Mouse (Mus musculus) lung, postnatal 0 days (tissue): ENCODE data around the gene Cemip. TPM values are rescaled to one million over a fixed set of nuclear protein-coding genes. Genes with fewer than 3 reads are reported as not detected.

Source experiments
- ATAC-seq: fragments of 200-750 bp; cut with Nextera tagmentation; 2 replicates; pipeline ENCODE4 v1.8.0; 2017; ENCODE audit warnings: moderate library complexity
- DNase-seq: peaks from one replicate; pipeline ENCODE4 v3.0.0-alpha.2; 2016; ENCODE audit warnings: low spot score
- H3K27ac ChIP-seq: fragments of 300-500 bp; sonication (generic); 2 replicates; pipeline ENCODE4 v1.5.1; 2014; ENCODE audit warnings: antibody characterized with exemption, mild to moderate bottlenecking, low read length, mixed read lengths
- H3K27me3 ChIP-seq: fragments of 300-500 bp; sonication (generic); replicated peaks from 2 replicates; pipeline ENCODE4 v1.6.1; 2014; ENCODE audit warnings: low read length, mixed read lengths; ENCODE audit not compliant: insufficient read depth
- H3K36me3 ChIP-seq: fragments of 300-500 bp; sonication (generic); 2 replicates; pipeline ENCODE4 v1.6.1; 2014; ENCODE audit warnings: low read length, mixed read lengths; ENCODE audit not compliant: insufficient read depth
- H3K4me1 ChIP-seq: fragments of 300-500 bp; sonication (generic); 2 replicates; pipeline ENCODE4 v1.6.1; 2014; ENCODE audit warnings: antibody characterized with exemption, low read depth, low read length, mixed read lengths; ENCODE audit not compliant: insufficient read depth
- H3K4me2 ChIP-seq: fragments of 300-500 bp; sonication (generic); replicated peaks from 2 replicates; pipeline ENCODE4 v1.6.1; 2014; ENCODE audit warnings: low read depth, mild to moderate bottlenecking, low read length, moderate library complexity, mixed read lengths
- H3K4me3 ChIP-seq: fragments of 300-500 bp; sonication (generic); 2 replicates; pipeline ENCODE4 v1.5.1; 2014; ENCODE audit warnings: low read depth, low read length
- H3K9ac ChIP-seq: fragments of 300-500 bp; sonication (generic); replicated peaks from 2 replicates; pipeline ENCODE4 v1.6.1; 2014; ENCODE audit warnings: low read depth, mild to moderate bottlenecking
- H3K9me3 ChIP-seq: fragments of 300-500 bp; sonication (generic); 2 replicates; pipeline ENCODE4 v1.6.1; 2016; ENCODE audit warnings: low read length, mixed read lengths
- CTCF ChIP-seq: IDR thresholded peaks from 2 replicates; pipeline ENCODE4 v1.5.1; 2016; ENCODE audit warnings: antibody characterized with exemption, mild to moderate bottlenecking
- EP300 ChIP-seq: IDR thresholded peaks from 2 replicates; pipeline ENCODE4 v1.6.1; 2016; ENCODE audit warnings: antibody characterized with exemption, mild to moderate bottlenecking, control low read depth
- WGBS: fragments of 180-500 bp; shearing (Covaris S2); extraction: QIAGEN DNeasy Blood & Tissue Kit; methylation state at CpG from one replicate; pipeline ENCODE4 v1.1.7; 2014; 5-methylcytosine and 5-hydroxymethylcytosine counted together
- polyA plus RNA-seq: library from polyadenylated mRNA; unstranded; fragments of >200 nt; fragmentation: Nextera tagmentation; extraction: Ambion mirVana; gene quantifications from 2 replicates; pipeline ENCODE4 v1.2.1, GENCODE M21; 2015

Gene Cemip
- polyA plus RNA-seq, 1 experiment from 2014 or later, result 0.57 TPM

DNA sequence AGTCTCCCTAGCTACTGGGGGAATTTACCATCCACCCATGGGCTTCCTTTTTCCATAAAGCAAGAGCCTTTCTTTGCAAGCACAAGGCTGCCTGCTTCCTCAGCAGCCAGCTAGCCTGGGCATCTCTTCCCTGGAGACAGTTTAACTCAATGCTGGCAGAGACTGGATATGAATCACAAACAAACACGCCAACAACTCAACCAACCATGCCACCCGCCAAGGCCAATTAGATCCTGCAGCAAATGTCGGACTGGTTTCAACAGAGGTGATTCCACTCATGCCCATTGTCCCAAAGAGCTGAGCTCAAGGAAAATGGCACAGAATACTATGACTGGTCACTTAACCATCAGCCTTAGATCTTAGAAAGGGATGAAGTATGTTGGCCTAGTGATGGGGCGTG is 97.0 kb downstream of the Cemip start:
- 97% methylated on average over 4 of the region's 4 CpGs for WGBS
- no peak for ATAC-seq
- Histone ChIP-seq H3K4me3 (no peak overlapping the region), H3K4me2 (no peak overlapping the region), H3K4me1 (no peaks in the 10 kb centered on the region), H3K9me3 (no peaks in the 10 kb centered on the region), H3K27me3 (no peaks in the 10 kb centered on the region), H3K36me3 (no peaks in the 10 kb centered on the region), H3K9ac (no peak overlapping the region), H3K27ac (no peak overlapping the region)
- no peak for DNase-seq
- no peak for TF ChIP-seq EP300
- TF ChIP-seq CTCF, result no peak

DNA sequence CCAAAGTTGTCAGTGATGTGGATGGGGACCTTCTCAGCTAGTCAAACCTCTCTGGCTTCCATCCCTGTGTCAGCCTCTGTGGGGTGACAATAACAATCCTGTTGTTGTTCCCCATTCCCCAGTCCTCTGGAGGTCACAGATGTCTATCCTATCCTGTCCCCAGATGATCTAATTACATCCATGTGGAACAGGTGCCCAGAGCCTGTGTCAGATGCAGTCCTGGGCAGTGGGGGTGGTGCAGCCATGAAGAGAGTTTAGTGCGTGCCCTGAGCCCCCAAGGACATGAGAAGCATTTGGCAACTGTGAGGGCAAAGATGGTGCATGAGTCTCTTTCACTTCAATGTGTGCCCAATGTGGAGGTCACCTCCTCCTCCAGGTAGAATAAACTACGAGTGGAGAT is 100.6 kb downstream of the Cemip start:
- no peak overlapping the region for H3K4me2 ChIP-seq
- H3K4me1 ChIP-seq, result no peaks in the 10 kb centered on the region
- ATAC-seq (no peak), DNase-seq (no peak)
- H3K36me3 ChIP-seq, result no peaks in the 10 kb centered on the region
- no peak overlapping the region for H3K4me3 ChIP-seq
- WGBS, result 80% methylated on average over 2 of the region's 2 CpGs
- H3K9ac ChIP-seq, result no peak overlapping the region
- H3K9me3 ChIP-seq, result no peaks in the 10 kb centered on the region
- no peak overlapping the region for H3K27ac ChIP-seq
- no peak for TF ChIP-seq CTCF
- TF ChIP-seq EP300, result no peak
- no peaks in the 10 kb centered on the region for H3K27me3 ChIP-seq

DNA sequence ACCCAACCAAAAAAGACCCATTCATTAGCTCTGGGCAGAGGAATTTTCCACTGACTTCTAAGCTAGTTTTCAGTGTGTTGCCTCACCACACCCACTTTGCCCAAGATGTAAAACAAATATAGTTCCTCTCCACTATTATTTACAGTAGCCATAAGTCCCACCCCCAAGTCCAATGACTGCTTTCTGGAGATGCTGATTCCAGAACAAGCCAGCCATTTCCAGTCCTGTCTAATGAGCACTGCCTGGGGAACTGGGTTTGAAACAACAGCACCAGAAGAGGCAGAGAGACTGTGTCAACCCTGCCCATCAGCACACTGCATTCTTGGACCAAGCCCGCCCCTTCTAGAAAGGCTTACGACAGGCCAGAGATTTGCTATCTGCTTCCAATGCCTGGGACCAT is 103.7 kb downstream of the Cemip start:
- peak; percentile 56 for ATAC-seq

DNA sequence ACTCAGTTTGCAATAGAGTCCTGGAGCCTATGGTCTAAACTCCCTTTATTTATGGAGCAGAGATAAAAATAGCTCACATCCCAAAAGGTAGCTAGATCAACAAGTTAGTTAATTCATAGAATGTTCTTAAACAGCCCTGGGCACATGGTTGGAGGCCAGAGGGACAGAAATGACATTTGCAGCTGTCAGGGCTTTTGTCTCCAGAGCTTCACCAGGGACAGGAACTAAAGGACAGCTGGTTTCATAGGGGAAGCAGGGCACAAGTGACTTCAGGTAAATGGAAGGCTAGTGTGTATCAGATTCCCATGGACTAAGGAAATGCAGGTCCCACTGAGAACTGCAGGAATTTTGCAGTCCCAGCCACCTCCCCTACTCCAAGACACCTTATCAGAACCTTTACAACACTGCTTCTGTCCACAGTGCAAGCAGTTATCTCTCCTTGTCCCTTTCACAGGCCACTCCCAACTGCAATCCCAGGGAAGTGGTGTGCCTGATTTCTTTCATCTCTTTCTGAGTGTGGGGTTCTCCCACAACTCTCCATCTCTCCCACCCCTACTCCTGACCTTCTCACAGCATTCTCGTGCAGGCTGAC is 107.3 kb downstream of the Cemip start:
- Histone ChIP-seq H3K9ac (no peak overlapping the region), H3K27ac (no peak overlapping the region), H3K9me3 (no peaks in the 10 kb centered on the region), H3K36me3 (no peaks in the 10 kb centered on the region), H3K4me1 (no peaks in the 10 kb centered on the region), H3K4me3 (no peak overlapping the region), H3K27me3 (no peaks in the 10 kb centered on the region), H3K4me2 (no peak overlapping the region)
- ATAC-seq (no peak), DNase-seq (no peak)
- TF ChIP-seq EP300 (no peak), CTCF (no peak)
- WGBS, result 21% methylated on average over 1 of the region's 1 CpGs

More for the DNA sequence above, 103.7 kb downstream of the Cemip start:
- no peak overlapping the region for H3K9ac ChIP-seq
- no peak overlapping the region for H3K4me2 ChIP-seq
- no peaks in the 10 kb centered on the region for H3K36me3 ChIP-seq
- H3K27ac ChIP-seq, result no peak overlapping the region
- no peaks in the 10 kb centered on the region for H3K9me3 ChIP-seq
- no peak overlapping the region for H3K4me3 ChIP-seq
- no peaks in the 10 kb centered on the region for H3K27me3 ChIP-seq
- no peaks in the 10 kb centered on the region for H3K4me1 ChIP-seq
- peak; percentile 53 for DNase-seq
- TF ChIP-seq CTCF (no peak), EP300 (no peak)
- 52% methylated on average over 2 of the region's 2 CpGs for WGBS

DNA sequence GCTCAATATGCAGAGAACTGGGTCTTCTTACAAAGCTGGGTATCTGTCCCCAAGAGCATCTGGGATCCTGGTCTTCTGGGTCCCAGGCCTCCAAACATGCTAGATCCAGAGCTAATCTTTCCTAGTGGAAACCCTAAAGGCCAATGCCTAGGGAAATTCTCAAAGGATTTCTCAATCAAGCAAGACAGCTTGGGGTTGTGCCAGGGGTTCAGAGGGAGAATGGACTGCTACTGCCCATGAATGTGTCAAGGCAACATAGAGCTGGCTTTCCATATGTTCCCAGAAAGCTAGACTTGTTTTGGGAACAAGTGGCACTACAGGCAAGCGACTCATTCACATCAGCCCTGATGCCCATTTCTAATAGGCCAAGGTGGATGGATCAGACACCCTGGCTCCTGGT is 107.9 kb downstream of the Cemip start:
- no peaks in the 10 kb centered on the region for H3K4me1 ChIP-seq
- TF ChIP-seq EP300 (no peak), CTCF (no peak)
- 81% methylated on average over 1 of the region's 1 CpGs for WGBS
- H3K27ac ChIP-seq, result no peak overlapping the region
- H3K9me3 ChIP-seq, result no peaks in the 10 kb centered on the region
- H3K4me2 ChIP-seq, result no peak overlapping the region
- DNase-seq (peak; percentile 48), ATAC-seq (no peak)
- H3K27me3 ChIP-seq, result no peaks in the 10 kb centered on the region
- H3K9ac ChIP-seq, result no peak overlapping the region
- H3K4me3 ChIP-seq, result no peak overlapping the region
- no peaks in the 10 kb centered on the region for H3K36me3 ChIP-seq

DNA sequence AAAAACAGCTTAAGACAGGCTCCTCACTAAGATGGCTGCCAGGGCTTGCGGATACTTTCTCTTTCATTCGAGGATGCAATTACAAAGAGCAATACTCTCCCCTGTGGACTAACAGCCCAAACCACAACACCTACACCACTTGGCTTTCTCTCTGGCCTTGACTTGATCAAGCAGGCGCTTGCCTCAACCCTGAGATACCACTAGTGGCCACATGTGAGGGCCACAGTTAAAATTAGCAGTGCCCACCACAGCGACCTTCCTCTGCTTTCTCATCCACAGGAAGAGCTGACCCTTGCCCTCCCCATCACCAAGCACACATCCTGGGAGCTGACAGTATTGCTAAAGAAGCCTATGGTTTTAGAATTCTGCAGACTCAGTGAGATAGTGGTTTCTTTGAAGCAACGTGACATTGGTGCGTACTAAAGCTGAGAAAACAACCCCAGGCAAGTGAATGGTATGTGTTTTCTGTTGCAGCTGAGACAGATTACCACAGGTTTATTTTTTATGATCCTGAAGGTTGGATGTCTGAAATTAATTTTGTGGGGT is 109.8 kb downstream of the Cemip start:
- Histone ChIP-seq H3K4me2 (no peak overlapping the region), H3K4me3 (no peak overlapping the region), H3K27me3 (no peaks in the 10 kb centered on the region), H3K9ac (no peak overlapping the region), H3K27ac (no peak overlapping the region), H3K9me3 (no peaks in the 10 kb centered on the region), H3K4me1 (no peaks in the 10 kb centered on the region), H3K36me3 (no peaks in the 10 kb centered on the region)
- TF ChIP-seq CTCF (no peak), EP300 (no peak)
- DNase-seq (no peak), ATAC-seq (no peak)
- 77% methylated on average over 6 of the region's 6 CpGs for WGBS

DNA sequence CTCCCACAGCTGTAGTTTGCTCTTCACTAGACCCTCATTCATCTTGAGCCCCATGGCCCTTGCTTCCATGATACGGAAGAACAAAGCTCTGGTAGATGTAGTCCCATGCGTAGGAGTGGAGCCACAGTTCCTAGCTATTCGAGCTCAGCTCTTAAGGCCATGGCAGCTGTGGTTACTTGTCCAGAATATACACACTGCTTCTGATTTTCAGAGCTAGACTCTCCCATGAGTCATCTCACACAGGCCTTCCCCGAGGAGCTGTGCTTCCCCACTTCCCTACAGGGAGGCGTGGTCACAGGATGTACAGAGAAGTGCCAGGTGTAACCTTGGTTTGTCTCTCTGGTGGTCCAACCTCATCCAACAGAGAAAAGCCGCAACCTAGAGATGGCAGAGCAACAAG is 111.0 kb downstream of the Cemip start:
- H3K9me3 ChIP-seq, result no peaks in the 10 kb centered on the region
- no peak overlapping the region for H3K4me2 ChIP-seq
- H3K9ac ChIP-seq, result no peak overlapping the region
- H3K4me1 ChIP-seq, result no peaks in the 10 kb centered on the region
- no peak for ATAC-seq
- no peak for DNase-seq
- no peaks in the 10 kb centered on the region for H3K36me3 ChIP-seq
- WGBS, result 83% methylated on average over 6 of the region's 6 CpGs
- TF ChIP-seq EP300 (no peak), CTCF (no peak)
- H3K27me3 ChIP-seq, result no peaks in the 10 kb centered on the region
- no peak overlapping the region for H3K4me3 ChIP-seq
- H3K27ac ChIP-seq, result no peak overlapping the region
